Mouse (Mus musculus): Measurements from ENCODE around the gene Mrpl11. TPM values are rescaled to one million over a fixed set of nuclear protein-coding genes. Genes with fewer than 3 reads are reported as not detected.

The Mrpl11 gene
- total RNA-seq (2012; rRNA removed) (74.0 and 100 TPM in 2 replicates), total RNA-seq (2014; rRNA removed) (160 and 171 TPM in 2 replicates), polyA plus RNA-seq (2012; ENCODE audit: insufficient read length, low read depth) (101 and 102 TPM in 2 replicates)

- in situ Hi-C loops (cut with MboI; ENCODE audit: low pct_ligation_motif_present, low pct_unique_long_range_greater_than_20kb, low sequenced_read_pairs) = no loop called here
- peak; percentile 96 for DNase-seq (ENCODE audit: extremely low read depth)
- peak within 1 kb of the TSS; percentile 85 to 88 (median 88) for H3K4me3 ChIP-seq (replicated peaks in 1 of 3; ENCODE audit: low read depth in 2 of 3, low read length in 2 of 3, poor library complexity in 1 of 3)
- H3K27ac ChIP-seq (ENCODE audit: insufficient read depth, low read depth) = peak within 1 kb of the TSS; percentile 56; the same call in 1 of the 2 replicates
- H3K4me1 ChIP-seq (ENCODE audit: control insufficient read depth in 1 of 2, insufficient read depth in 2 of 2) = peaks cover 3 to 21% of the 10 kb centered on the region in 2 experiments
- TF ChIP-seq SMC3 (IDR thresholded peaks at IDR 0.05; ENCODE audit: low read depth, low read length) (peak; percentile 60), UBTF (IDR thresholded peaks at IDR 0.05; ENCODE audit: low read depth, low read length) (0 out of 2 replicates have a peak, but pooled peaks have one; percentile 46), MEF2A (IDR thresholded peaks at IDR 0.05; ENCODE audit: borderline replicate concordance, low read depth, low read length) (0 out of 2 replicates have a peak, but pooled peaks have one; percentile 41), MAX (IDR thresholded peaks at IDR 0.05; ENCODE audit: low read length) (peak; percentile 100), ZMIZ1 (IDR thresholded peaks at IDR 0.05; ENCODE audit: low read depth, low read length) (no peak), JUN (IDR thresholded peaks at IDR 0.05; ENCODE audit: insufficient read depth, low read depth, low read length) (no peak), GABPA (IDR thresholded peaks at IDR 0.05; ENCODE audit: insufficient replicate concordance, low read depth, low read length) (peak; percentile 42; the same call in 1 of the 2 replicates), CTCF (conservative IDR thresholded peaks at IDR 0.05 in 1 of 2, IDR thresholded peaks at IDR 0.05 in 1 of 2; ENCODE audit: low read depth in 2 of 2, low read length in 2 of 2) (peak; percentile 26 to 87; a peak in 3 of 4 replicates), TBP (conservative IDR thresholded peaks at IDR 0.05; ENCODE audit: low read depth, low read length) (peak; percentile 71; the same call in 1 of the 2 replicates), SIN3A (IDR thresholded peaks at IDR 0.05; ENCODE audit: low read length) (peak; percentile 77), ELF1 (IDR thresholded peaks at IDR 0.05; ENCODE audit: low read depth, low read length) (peak; percentile 49; the same call in 1 of the 2 replicates), JUND (conservative IDR thresholded peaks at IDR 0.05; ENCODE audit: low read depth, low read length) (no peak; the same call in 1 of the 2 replicates), POLR2AphosphoS2 (IDR thresholded peaks at IDR 0.05; ENCODE audit: low read depth, low read length) (no peak), CHD1 (IDR thresholded peaks at IDR 0.05; ENCODE audit: low read depth, low read length) (no peak), ETS1 (conservative IDR thresholded peaks at IDR 0.05; ENCODE audit: low read depth, low read length) (no peak), MAFK (IDR thresholded peaks at IDR 0.05; ENCODE audit: insufficient replicate concordance, low read length) (no peak), ZKSCAN1 (IDR thresholded peaks at IDR 0.05; ENCODE audit: borderline replicate concordance, low read depth, low read length) (no peak), MAZ (IDR thresholded peaks at IDR 0.05; ENCODE audit: low read depth, low read length) (no peak), CHD2 (IDR thresholded peaks at IDR 0.05; ENCODE audit: low read length) (no peak; the same call in 1 of the 2 replicates), ZNF384 (IDR thresholded peaks at IDR 0.05; ENCODE audit: low read depth, low read length) (no peak), NELFE (IDR thresholded peaks at IDR 0.05; ENCODE audit: low read depth, low read length) (no peak), RAD21 (IDR thresholded peaks at IDR 0.05; ENCODE audit: low read depth, low read length) (peak; percentile 48), E2F4 (IDR thresholded peaks at IDR 0.05; ENCODE audit: insufficient replicate concordance, low read depth, low read length) (no peak), KAT2A (IDR thresholded peaks at IDR 0.05; ENCODE audit: insufficient replicate concordance, low read length) (peak; percentile 94; the same call in 1 of the 2 replicates), PAX5 (IDR thresholded peaks at IDR 0.05; ENCODE audit: low read length) (no peak), POLR2A (IDR thresholded peaks at IDR 0.05; ENCODE audit: low read depth, low read length) (peak; percentile 63; the same call in 1 of the 2 replicates), HCFC1 (IDR thresholded peaks at IDR 0.05; ENCODE audit: low read depth, low read length) (peak; percentile 97), RCOR1 (conservative IDR thresholded peaks at IDR 0.05; ENCODE audit: low read depth, low read length) (no peak), ZC3H11A (IDR thresholded peaks at IDR 0.05; ENCODE audit: low read depth, low read length) (no peak), MYC (IDR thresholded peaks at IDR 0.05; ENCODE audit: low read depth, low read length) (peak; percentile 62; the same call in 1 of the 2 replicates), TCF12 (IDR thresholded peaks at IDR 0.05; ENCODE audit: low read depth, low read length) (0 out of 2 replicates have a peak, but pooled peaks have one; percentile 13), MXI1 (IDR thresholded peaks at IDR 0.05; ENCODE audit: low read depth, low read length) (peak; percentile 87), BHLHE40 (IDR thresholded peaks at IDR 0.05; ENCODE audit: low read depth, low read length) (no peak), USF2 (conservative IDR thresholded peaks at IDR 0.05; ENCODE audit: low read depth, low read length) (no peak), NRF1 (IDR thresholded peaks at IDR 0.05; ENCODE audit: low read depth, low read length) (peak; percentile 43; the same call in 1 of the 2 replicates), EP300 (IDR thresholded peaks at IDR 0.05; ENCODE audit: low read length) (no peak), USF1 (IDR thresholded peaks at IDR 0.05; ENCODE audit: low read depth, low read length) (no peak), IRF4 (IDR thresholded peaks at IDR 0.05; ENCODE audit: low read depth, low read length) (no peak; the same call in 1 of the 2 replicates)
- peaks cover 7% of the 10 kb centered on the region; the same call in 1 of the 2 replicates for H3K79me2 ChIP-seq (replicated peaks; ENCODE audit: control insufficient read depth, extremely low read depth, insufficient read depth, poor library complexity, severe bottlenecking)
- dilution Hi-C loops (cut with MboI; ENCODE audit: extremely low pct_ligation_motif_present, extremely low pct_unique_long_range_greater_than_20kb, low sequenced_read_pairs) = no loop called here
- peak within 1 kb of the TSS; percentile 88 for H3K9ac ChIP-seq (ENCODE audit: insufficient read depth, low read depth)
- H3K27me3 ChIP-seq (replicated peaks) = peaks cover 22% of the 10 kb centered on the region
- H3K9me3 ChIP-seq (replicated peaks; ENCODE audit: low read length) = peaks cover 3% of the 10 kb centered on the region
- peak within 1 kb of the TSS; percentile 90 for H3K4me2 ChIP-seq (ENCODE audit: insufficient read depth, low read depth, poor library complexity, severe bottlenecking)
- peaks cover 22 to 35% of the 10 kb centered on the region in 2 experiments for H3K36me3 ChIP-seq (replicated peaks in 1 of 2; ENCODE audit: control insufficient read depth in 1 of 2, insufficient read depth in 1 of 2, low read length in 1 of 2)
Measured at GRCm38 (mm10) chr19:4961928-4962601, at the start of gene Mrpl11. TSS of gene Mrpl11 (plus strand) at chr19:4962147.
